Mouse (Mus musculus) layer of hippocampus, postnatal 14 days (tissue): ENCODE measurements around the gene Inpp5a. TPM values are rescaled to one million over a fixed set of nuclear protein-coding genes. Genes with fewer than 3 reads are reported as not detected.

Source experiments
- DNase-seq, 2 experiments: peaks; one replicate each; pipeline ENCODE4 v3.0.0; 2021 to 2022; ENCODE audit warnings: low spot score in 2 of 2, mixed read lengths in 1 of 2
- total RNA-seq, 2 experiments: library from RNA; stranded (reverse); gene quantifications; 2 replicates each; pipeline ENCODE4 v1.2.3; 2021

The Inpp5a gene
- total RNA-seq, 2 experiments from 2014 or later, result 41.1 to 41.2 TPM

DNA sequence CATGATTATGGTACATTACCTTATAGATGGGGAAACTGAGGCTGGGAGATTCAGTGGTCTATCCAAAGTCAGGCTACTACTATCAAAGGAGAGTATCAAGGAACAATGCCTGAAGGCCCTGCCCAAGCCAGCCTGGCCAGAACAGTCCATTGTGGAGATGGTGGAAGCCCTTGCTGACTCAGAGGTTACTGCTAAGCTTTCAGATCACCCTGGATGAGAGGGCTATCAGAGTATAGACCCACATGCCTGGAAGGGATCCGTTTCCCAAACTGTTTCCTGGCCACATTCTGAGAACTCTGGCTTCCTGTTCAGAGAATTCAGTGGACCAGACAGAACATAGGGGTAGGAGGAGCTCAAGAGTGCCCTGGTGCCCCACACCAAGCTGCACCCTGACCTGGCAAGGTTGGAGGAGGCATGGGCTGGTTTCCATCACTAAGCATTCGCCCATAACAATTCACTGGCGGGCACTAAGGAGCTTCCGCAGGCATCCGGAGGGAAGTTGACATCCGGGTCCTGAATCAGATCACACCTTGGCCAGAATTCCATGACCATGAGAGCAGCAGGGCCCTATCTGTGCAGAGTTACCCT, 19.3 kb upstream of the Inpp5a start:
- DNase-seq, result no peak

DNA sequence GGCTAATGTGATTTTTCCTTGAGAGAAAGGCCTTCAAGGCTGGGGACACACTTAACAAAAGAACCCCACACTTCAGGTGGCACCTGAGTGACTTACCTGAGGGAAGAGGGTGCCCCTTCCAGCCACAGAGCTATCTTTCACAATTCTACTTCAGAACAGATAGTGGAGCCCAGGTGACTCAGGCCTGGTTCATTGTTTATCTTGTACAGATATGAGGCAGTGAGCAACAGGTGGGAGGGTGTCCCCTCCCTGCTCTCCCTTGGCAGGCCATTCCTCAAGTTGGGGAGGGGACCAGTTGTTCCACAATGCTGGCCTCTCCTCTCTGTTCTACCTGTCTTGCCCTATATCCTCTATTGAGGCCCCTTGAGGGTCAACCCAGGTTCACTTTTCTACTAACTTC, 17.5 kb upstream of the Inpp5a start:
- DNase-seq, result no peak

DNA sequence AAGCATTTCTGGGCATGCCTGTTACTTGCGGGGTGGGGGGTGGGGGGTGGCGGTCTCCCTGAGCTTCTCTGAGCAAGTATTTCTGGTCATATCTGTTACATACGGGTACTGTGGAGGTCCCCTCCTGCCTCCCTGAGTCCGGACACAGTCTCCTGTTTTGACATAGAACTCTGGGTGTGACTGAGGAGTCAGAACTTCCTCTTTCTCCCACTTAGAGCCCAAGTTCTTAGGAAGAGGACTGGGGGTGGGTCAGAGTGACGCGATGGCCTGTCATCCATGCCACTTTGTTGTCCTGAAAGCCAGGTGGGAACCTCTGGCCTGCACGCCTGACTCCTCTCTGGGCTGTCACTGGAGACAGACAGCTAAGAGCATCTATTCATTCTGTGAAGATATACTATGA, 11.5 kb upstream of the Inpp5a start:
- no peak for DNase-seq

DNA sequence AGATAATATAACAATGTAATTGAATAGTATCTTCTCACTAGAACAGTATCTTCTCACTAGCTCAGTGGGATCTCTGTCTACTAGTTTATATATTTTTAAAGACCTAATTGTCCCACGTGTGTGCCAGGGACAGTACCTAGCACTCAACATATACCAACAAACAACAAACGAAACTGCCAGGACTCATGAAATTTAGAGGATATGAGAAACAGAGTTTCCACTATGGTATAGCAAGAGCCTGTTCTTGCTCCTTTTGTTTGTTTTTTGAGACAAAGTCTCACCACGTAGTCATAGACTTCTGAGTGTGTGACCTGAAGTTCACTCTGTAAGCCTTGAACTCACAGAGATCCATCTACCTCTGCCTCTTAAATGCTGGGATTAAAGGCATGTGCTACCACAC, 10.6 kb upstream of the Inpp5a start:
- DNase-seq, result no peak

DNA sequence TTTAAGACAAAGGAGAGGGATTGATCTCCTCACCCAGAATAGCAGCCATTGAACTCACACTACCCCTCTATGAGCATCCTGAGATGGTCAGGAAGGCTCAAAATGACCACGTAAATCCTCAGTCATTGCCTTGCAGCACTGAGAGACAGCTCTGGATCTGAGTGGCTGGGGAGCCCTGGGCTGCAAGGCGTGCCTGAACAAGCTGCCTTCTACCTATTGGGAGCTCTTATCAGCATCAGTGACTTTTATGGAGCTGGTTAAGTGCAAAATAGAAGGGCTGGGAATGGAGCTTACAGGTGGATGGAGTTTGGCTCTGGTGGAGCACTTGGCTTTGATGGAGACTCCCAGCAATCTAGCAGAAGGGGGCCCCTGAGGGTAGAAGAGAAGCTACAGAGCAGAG, 9.2 kb upstream of the Inpp5a start:
- no peak for DNase-seq

DNA sequence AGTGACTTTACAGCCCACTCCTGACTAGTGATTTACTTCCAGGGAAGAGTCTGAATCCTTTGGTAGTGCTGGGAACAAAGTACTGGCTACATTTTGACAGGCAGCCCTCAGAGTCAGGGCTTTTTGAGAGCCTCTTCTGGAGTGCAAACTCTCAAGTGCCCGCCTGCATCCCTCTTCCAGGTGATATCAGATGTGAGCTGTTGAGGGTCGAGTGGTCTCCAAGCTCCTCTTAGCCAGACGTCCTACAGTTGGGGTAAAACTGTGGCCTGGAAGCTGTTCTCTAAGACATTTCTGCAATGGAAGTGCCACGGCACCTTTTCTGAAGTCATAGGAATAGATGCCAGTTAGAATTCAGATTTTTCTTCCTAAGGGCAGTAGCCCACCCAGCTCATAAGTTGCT, 8.7 kb upstream of the Inpp5a start:
- DNase-seq, result no peak

DNA sequence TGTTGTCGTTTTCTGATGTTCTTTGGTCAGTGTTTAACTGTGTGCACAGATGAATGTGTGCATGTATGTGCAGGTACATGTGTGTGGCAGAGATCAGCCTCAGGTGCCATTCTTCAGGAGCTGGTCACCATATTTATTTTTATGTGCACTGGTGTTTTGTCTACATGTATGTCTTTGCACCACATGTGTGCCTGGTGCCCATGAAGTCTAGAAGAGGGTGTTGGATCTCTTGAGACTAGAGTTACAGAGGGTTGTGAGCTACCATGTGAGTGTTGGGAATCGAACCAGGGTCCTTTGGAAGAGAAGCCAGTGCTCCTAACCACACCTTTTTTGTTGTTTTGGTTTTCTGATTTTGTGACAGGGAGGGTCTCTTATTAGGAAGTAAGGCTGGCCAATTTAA, 7.0 kb upstream of the Inpp5a start:
- DNase-seq, result no peak

DNA sequence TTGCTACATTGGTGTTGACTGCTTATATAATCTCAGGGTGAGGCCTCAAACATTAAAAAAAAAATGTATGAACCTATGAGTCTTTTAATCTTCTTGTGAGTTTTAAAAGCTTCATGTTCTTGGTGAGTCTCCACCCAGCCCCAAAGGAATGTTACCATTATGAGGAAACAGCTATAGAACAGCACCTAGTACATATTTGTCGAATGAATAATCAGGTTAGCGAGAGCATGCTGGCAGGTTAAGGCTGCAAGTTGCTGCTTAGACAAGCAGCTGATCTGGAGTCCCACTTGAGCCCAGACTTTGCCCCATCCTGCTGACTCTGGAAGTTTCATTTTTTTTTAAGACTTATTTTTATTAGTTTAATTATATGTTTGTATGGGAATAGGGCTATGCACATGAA, 6.1 kb upstream of the Inpp5a start:
- DNase-seq, result no peak

DNA sequence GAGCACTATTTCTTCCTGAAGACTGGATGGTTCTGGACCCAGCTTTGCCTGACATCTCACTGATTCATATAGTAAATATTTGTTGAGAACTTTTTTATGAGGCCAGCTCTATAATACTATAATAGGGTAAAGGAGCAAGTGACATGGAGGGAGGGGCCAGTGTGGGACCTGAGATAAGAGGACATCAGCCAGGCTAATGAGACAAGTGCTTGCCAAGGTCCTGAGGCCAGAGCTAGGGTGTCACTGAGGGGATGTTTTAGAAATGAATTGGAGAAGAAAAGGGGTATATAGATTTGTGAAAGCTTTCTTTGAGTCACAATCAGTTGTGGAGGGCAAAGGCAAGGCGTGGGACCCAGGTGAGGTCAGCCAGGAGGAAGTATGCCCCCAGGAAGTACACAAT, 4.4 kb upstream of the Inpp5a start:
- DNase-seq, result no peak

DNA sequence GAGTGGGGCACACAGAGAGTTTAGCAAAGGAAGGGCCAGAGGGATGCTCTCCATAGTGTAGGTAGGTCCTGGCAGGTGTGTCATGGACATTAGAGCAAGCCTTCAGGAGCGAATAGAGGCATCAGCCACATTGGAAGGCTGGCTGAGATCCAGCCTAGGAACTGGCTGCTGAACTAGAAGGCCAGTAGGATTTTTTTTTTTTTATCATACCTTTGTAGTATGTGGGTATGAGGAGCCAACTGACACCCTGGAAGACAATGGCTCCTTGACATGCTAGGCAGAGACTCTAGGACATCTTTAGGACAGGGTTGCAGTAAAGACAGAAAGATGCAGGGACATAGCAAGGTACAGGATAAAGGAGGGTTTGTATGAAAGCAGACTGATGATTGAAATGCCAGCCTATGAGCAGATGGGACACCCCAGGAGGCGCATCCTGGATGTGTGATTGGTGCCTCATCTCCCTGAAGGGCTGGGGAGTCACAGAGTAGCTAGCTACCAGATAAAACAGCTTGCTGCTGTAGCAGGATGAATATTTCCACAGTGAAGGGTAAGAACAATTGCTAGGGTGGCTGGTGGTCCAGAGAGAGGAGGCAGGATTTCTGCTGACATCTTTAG, 3.9 kb upstream of the Inpp5a start:
- DNase-seq, result no peak

DNA sequence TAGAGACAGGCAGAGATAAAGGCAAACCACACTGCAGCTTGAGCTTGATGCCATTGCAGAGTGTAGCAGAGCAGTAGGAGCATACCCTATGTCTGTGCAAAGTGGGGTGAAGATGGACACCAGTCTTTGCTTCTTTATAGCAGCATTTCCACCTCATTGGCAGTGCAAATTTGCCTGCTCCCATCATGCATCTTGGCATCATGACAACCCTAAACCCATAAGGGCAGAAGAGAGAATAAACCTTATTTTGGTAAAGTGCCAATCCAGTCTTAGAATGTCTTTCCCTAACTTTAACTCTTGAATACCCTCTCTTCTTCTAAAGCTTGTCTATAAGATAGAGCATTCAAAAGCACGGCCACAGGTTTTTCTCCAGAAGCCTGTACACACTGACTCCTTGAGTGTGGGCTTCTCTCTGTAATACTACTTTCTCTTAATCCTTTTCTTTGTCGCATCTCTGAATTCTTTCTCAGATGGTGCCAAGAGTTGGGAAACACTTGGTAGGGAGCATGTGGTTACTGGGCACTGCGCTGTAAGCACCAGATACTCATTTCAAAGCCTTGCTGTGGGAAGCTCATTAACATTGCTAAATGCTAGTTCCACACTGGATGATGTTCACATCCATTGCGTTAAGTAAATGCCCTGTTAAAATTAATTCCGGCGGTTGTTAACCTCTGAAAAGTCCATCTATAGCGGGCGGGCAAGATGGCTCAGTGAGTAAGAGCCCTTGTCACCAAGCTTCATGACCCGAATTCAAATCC, 1.8 kb upstream of the Inpp5a start:
- no peak for DNase-seq

DNA sequence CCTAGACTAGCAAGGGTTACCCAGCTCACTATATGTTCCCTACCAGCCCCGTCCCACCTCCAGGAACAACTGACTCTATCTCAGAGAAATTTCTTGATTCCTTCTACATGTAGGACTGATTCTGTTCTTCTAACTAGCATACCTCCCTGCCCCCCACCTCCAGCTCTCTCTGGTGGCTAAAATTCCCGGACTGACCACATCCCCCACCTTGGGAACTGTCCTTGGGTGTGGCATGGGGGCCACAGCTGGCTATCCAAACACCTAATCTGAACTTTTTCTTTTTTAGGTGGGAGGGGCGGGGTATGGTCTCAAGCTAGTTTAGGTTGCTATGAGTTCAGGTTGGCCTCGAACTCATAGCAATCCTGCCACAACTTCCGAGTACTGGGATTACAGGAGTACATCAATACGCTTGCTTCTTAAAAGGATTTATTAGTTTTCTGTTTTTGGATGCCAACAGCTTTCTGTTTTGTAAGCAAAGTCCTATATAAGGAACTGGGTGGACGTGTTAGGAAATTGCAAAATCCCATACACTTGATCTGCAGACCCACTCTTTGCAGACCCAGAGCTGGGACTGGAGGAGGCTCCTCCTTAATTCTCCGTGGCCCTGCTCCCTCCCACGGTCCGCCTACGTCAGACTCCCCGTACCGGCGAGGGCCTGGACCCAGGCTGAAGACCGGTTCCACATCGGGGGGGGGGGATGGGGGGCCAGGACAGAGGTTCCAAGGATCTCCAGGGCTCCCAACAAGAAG, 814 bp upstream of the Inpp5a start:
- DNase-seq, result no peak

DNA sequence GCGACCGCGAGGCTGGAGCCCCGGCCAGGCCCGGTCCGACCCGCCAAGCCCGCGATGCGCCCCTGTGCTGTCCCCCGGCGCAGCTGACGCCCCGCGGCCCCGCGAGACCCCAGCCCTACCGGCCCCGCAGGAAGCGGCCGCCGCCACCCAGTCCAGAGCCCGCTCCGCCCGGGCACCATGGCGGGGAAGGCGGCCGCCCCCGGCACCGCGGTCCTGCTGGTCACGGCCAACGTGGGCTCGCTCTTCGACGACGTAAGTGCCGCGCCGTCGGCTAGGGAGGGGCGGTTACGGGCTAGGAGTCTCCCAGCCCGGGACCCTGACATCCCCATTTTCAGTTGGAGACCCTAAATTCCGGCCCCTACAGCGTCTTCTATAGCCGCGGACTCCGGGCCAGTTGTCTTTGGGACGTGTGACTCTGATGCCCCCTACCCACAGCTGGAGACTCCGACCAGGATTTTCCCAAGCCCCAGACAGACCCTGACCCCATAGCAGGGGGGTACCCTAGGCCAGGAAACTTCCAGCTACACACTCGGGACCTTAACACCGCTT, 378 bp downstream of the Inpp5a start:
- DNase-seq, result no peak

DNA sequence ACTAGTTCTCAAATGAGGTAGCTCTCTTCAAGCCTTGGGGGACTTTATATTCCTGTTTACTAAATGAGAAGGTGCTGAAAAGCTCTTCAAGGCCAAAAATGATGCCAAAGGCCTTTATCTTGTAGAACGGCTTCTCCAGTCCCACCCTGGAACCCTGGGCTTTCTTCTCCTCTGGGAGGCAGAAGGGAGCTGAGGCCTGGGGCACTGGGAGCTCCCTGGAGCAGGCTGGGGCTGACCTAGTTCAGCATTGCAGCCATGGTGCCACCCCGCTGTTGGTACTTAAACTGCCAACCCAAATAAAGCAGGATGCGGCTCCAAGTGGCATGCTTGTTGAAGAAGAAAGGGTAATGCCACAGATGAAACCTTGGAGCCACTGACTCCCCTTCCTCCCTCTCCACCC, 1.5 kb downstream of the Inpp5a start:
- DNase-seq, result no peak

DNA sequence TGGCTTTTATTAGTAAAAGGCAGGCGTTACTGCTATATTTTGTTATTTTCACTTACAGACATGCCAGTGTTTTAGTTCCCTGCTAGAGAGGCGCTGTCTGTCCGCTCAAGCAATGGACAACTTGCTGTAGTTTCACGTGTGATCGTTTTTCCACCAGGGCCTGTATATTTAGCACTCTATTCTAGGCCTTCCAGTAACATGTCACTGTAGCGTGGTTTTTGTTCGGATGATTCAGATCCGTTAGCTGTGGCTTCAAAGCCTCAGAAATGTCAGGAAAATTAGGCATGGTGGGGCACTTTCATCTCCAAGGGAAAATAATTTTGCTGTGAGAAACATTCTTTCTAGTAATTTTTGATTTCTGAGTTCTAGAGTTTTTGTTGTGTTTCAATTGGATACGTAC, 2.0 kb downstream of the Inpp5a start:
- no peak for DNase-seq

DNA sequence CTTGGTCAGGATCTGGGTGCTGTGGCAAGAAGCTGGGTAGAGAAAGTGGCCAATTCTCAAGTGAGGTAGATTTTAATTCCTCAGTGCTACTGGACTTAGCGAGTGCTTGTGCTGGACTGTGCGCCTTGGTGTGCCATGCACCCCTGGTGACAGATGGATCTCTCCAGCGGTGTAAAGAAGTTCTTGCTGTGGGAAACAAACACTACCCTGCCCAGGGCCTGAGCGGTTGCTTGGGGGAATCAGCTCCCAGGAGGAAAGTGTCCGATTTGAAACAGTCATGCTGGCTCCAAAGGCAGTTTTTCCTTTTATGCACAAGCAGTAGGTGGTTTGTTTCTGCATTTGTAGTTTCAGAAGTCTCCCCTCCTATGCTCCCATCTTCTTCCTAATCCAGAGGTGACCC, 2.8 kb downstream of the Inpp5a start:
- DNase-seq, result no peak

DNA sequence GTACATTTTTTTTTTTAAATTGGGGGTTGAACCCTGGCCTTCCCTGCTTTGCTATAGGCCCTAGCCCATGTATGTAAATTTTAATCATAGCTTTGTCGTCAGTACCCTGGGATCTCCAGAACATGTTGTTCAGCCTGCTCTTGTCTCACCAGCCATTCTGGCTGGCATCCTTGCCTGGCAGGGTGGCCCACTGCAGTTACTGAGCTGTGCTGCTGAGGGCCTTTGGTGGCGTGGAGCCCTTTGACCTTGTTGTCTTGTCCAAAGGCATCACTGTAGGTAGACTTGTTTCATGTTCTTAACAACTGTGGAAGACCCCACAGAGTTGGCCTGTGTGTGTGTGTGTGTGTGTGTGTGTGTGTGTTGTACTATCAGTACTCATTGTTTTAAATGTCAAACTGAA, 3.2 kb downstream of the Inpp5a start:
- DNase-seq, result no peak

DNA sequence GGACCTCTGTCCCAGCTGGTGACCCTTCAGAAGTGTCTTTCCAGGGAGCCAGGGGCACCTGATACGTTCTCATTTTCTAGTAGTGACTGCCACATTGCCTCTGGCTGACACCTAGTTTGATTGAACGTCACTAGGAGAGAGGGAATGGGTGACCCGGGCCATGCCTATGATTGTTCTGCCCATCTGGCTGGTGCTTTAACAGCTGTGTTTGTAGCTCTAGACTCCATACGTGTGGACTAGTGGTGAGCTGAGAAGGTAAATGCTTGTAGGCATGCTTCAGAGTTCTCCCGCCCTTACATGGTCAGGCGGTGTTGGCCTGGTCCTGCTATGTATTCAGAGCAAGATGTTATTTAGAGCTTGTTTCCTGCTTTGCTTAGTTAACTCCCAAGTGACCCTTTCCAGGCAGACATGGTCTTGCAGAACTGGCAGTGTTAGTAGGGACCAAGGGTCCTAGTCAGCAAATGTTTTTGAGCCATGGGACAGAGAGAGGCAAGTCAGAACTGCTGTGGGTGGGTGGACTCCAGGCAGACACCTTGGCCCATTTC, 3.9 kb downstream of the Inpp5a start:
- no peak for DNase-seq

DNA sequence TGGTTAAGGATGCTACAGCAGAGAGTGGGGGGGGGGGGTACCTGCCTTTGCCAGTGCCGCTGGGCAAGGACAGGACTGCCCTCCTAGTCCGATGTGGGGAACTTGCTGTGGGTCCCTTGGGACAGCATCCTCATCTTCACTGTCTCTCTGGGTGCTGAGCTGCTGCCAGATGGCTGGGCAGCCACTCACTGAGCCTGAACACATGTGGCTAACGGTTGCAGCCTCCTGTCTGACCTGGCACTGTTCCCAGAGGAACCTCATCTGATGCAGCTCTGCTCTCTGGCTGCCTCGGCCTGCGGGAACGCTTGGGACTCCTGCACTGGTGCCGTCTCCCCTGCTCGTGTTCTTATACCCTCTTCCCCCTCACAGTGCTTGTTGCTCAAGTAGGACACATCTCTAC, 8.6 kb downstream of the Inpp5a start:
- DNase-seq, result no peak

DNA sequence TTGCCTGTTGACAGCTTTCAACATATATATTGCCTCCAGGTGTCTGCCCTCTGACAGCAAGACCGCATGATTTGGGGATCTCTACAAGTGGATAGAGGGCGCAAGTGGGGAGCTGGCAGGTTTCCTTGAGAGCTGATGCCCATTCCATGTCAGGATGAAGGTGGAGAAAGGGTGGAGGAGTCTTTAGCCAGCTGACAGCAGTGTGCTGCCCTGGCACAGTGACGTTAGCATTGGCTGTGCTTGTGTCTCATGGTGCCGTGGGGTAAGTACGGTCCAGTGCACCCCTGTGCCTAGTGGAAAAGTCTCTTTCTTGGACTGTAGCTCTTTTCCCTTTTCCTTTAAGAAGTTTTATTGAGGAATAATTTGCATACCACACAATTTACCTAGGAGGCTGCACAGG, 9.2 kb downstream of the Inpp5a start:
- no peak for DNase-seq

DNA sequence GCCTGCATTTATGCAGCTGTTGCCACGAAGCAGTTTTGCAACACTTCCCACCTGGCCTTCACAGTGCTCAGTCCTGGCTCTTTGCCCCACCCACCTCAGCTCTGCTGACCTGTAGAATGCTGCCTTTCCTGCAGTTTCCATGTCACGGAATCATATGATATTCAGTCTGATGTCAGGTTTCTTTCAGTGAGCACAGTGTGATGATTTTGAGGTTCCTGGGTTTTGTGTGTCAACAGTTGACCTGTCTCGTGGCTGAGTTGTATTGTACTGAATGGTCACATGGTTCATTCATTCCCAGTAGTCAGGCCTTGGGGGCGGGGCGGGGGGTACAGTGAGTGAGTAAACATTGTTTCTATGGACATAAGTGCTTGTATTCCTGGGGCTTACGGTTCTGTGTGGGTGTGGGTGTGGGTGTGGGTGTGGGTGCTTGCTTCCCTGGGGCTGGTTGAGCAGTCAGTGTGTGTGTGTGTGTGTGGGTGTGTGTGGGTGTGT, 9.7 kb downstream of the Inpp5a start:
- DNase-seq, result no peak
